Comparison of ENCODE assay signal across 17 mouse cellular contexts in the genomic region with DNA sequence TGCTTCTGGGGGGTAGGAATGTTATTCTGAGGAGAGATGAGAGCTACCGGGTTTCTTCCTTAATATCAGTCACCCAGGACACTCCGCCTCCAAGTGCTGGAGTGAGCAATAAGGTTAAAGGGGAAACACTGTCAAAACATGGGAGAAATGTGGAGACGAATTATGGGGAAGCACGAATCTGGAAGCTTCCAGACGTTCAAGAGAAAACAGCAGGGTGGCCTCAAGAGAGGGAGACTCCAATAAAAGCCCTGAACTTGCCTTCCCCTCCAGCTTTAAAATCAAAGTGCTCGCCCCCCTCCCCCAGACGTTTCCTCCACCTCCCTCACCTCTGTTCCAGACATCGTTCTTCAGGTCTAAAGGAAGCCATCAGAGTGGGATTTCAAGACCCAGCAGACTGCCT.
"Had no signal": no experiment of that assay in that cellular context is flagged by ENCODE, and none has a peak within 500 bp of the region (broad histone marks: within the 10 kb centered on the region; RNA-seq: fewer than 3 reads in every experiment).

No protein-coding gene starts in this region.

- ATAC-seq: liver, embryonic 12.5 days; midbrain, embryonic 16.5 days had no signal

- H3K4me1 ChIP-seq: neural tube, embryonic 13.5 days; neural tube, embryonic 15.5 days had no signal

- H3K27me3 ChIP-seq: liver, embryonic 12.5 days; neural tube, embryonic 13.5 days; neural tube, embryonic 15.5 days had no signal

- H3K27ac ChIP-seq: liver, embryonic 12.5 days; liver, embryonic 14.5 days; midbrain, embryonic 10.5 days; neural tube, embryonic 13.5 days; neural tube, embryonic 15.5 days had no signal

- H3K36me3 ChIP-seq: midbrain, embryonic 10.5 days; neural tube, embryonic 15.5 days had no signal

- H3K9me3 ChIP-seq: liver, embryonic 12.5 days; midbrain, embryonic 10.5 days; neural tube, embryonic 13.5 days; neural tube, embryonic 15.5 days had no signal

- H3K4me3 ChIP-seq: liver, embryonic 12.5 days; midbrain, embryonic 10.5 days; myocyte; neural tube, embryonic 13.5 days; neural tube, embryonic 15.5 days had no signal

- DNase-seq: lung, adult 18-20 months; lung, embryonic 14.5 days; lung, postnatal 10 days; midbrain, embryonic 14.5 days; retina, postnatal 1 day; right cerebral cortex, adult 18-20 months; right cerebral cortex, postnatal 25 days; right cerebral cortex, postnatal 4 days; spleen, adult 18-20 months; thymus, adult 18-20 months had no signal

- H3K9ac ChIP-seq: liver, embryonic 12.5 days; liver, embryonic 14.5 days; lung, embryonic 14.5 days; neural tube, embryonic 13.5 days; neural tube, embryonic 15.5 days had no signal

- H3K4me2 ChIP-seq: lung, embryonic 14.5 days; neural tube, embryonic 13.5 days; neural tube, embryonic 15.5 days had no signal
